Comparison of ENCODE assay signal across 14 mouse cellular contexts in the genomic region with DNA sequence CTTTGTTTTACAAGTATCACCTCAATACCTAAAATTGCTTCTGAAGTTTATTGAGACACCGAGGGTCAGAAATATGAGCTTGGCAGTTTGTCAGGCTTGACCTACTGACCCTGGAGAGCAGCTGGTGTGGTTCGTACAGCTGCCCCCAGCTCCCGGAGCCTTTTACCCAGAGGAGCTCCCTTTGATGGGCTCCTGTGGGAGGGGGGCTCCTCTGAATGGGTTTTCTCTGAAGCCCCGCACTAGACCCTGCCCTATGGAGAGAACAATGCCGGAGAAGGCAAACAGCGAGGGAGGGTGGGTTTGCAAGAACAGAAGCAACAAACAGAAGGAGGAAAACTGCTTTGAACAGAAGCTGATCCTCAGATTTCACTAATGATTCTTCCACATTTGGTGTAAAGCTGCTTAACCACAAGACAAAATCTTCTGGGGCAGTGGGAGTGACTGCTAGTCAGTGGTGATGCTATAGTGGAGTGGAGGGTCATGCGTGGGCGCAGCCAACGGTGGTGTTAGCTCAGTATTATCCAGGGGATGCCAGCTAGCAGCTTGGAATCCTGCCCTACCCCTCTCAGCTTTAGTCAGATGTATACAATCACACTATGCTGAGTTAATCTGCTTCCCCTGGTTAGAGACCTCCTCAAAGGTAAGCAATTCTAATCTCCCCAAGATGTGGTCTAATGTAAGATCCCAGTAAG.
DNase-seq lines count a peak whose midpoint lies in the region; ATAC-seq and TF ChIP-seq lines count a peak whose summit lies in the region.
"Had no signal": no experiment of that assay in that cellular context is flagged by ENCODE, and none has a peak within 500 bp of the region (broad histone marks: within the 10 kb centered on the region; RNA-seq: fewer than 3 reads in every experiment).

No protein-coding gene starts in this region.

- 0 out of 2 replicates have a peak overlapping the region, but pooled peaks have one; percentile 10 for H3K27ac ChIP-seq in stomach, embryonic 14.5 days (ENCODE audit: low read length)
- no peak overlapping the region for H3K27ac ChIP-seq in stomach, postnatal 0 days (replicated peaks)
- peak overlapping the region; percentile 21; the same call in 1 of the 2 replicates for H3K27ac ChIP-seq in forebrain, embryonic 14.5 days (ENCODE audit: low read depth, low read length)
- H3K27ac ChIP-seq in midbrain, embryonic 11.5 days (ENCODE audit: low read depth, low read length) = peak overlapping the region; percentile 92
- no peak overlapping the region for H3K27ac ChIP-seq in liver, embryonic 11.5 days (ENCODE audit: low read depth, low read length)

- no peak overlapping the region for H3K4me2 ChIP-seq in stomach, embryonic 14.5 days (replicated peaks; ENCODE audit: low read depth, low read length)
- no peak overlapping the region for H3K4me2 ChIP-seq in stomach, postnatal 0 days (replicated peaks; ENCODE audit: low read depth)
- H3K4me2 ChIP-seq in forebrain, embryonic 14.5 days (ENCODE audit: low read length) = no peak overlapping the region
- peak overlapping the region; percentile 26 for H3K4me2 ChIP-seq in midbrain, embryonic 11.5 days
- H3K4me2 ChIP-seq in liver, embryonic 11.5 days = no peak overlapping the region
- H3K4me2 ChIP-seq: lung, embryonic 14.5 days had no signal

- H3K9ac ChIP-seq in stomach, embryonic 14.5 days (replicated peaks; ENCODE audit: low read depth, low read length) = no peak overlapping the region
- no peak overlapping the region for H3K9ac ChIP-seq in stomach, postnatal 0 days (ENCODE audit: low read length)
- 0 out of 2 replicates have a peak overlapping the region, but pooled peaks have one; percentile 21 for H3K9ac ChIP-seq in forebrain, embryonic 14.5 days (ENCODE audit: low read length)
- H3K9ac ChIP-seq in midbrain, embryonic 11.5 days (ENCODE audit: low read length) = peak overlapping the region; percentile 36
- no peak overlapping the region for H3K9ac ChIP-seq in liver, embryonic 11.5 days (ENCODE audit: low read depth, low read length)
- H3K9ac ChIP-seq: lung, embryonic 14.5 days had no signal

- no peak for TF ChIP-seq EP300 in stomach, postnatal 0 days (optimal IDR thresholded peaks at IDR 0.05)

- DNase-seq in stomach, postnatal 0 days (ENCODE audit: low spot score) = no peak
- peak; percentile 42 for DNase-seq in forebrain, embryonic 14.5 days (ENCODE audit: low spot score)
- peak; percentile 94 for DNase-seq in midbrain, embryonic 11.5 days (ENCODE audit: low spot score, missing footprints)
- DNase-seq in liver, embryonic 11.5 days (ENCODE audit: low spot score) = no peak
- no peak for DNase-seq in left cerebral cortex, adult 11 months (ENCODE audit: low spot score)
- no peak for DNase-seq in natural killer cell, adult 2 months (ENCODE audit: low spot score in 2 of 2)
- DNase-seq: adrenal gland, postnatal 10 days; cerebellum, adult 8-10 months; heart, postnatal 14 days; kidney, adult 18-20 months; lung, embryonic 14.5 days had no signal

- no peaks in the 10 kb centered on the region for H3K9me3 ChIP-seq in stomach, embryonic 14.5 days (ENCODE audit: control insufficient read depth, low read depth, low read length)
- no peaks in the 10 kb centered on the region for H3K9me3 ChIP-seq in stomach, postnatal 0 days (ENCODE audit: control insufficient read depth, low read length)
- H3K9me3 ChIP-seq in forebrain, embryonic 14.5 days (replicated peaks; ENCODE audit: control insufficient read depth, low read length) = no peaks in the 10 kb centered on the region
- H3K9me3 ChIP-seq in midbrain, embryonic 11.5 days (ENCODE audit: control insufficient read depth, low read length) = no peaks in the 10 kb centered on the region
- H3K9me3 ChIP-seq in liver, embryonic 11.5 days (ENCODE audit: control insufficient read depth, low read length) = no peaks in the 10 kb centered on the region

- no peaks in the 10 kb centered on the region for H3K36me3 ChIP-seq in stomach, embryonic 14.5 days (ENCODE audit: control insufficient read depth, insufficient read depth, low read length)
- H3K36me3 ChIP-seq in stomach, postnatal 0 days (ENCODE audit: control insufficient read depth, insufficient read depth, low read length) = no peaks in the 10 kb centered on the region
- no peaks in the 10 kb centered on the region for H3K36me3 ChIP-seq in forebrain, embryonic 14.5 days (ENCODE audit: control insufficient read depth, insufficient read depth, low read length)
- no peaks in the 10 kb centered on the region for H3K36me3 ChIP-seq in midbrain, embryonic 11.5 days (ENCODE audit: control insufficient read depth, insufficient read depth, low read length)
- no peaks in the 10 kb centered on the region for H3K36me3 ChIP-seq in liver, embryonic 11.5 days (ENCODE audit: control insufficient read depth, insufficient read depth, low read length)

- peaks cover 12% of the 10 kb centered on the region; the same call in 1 of the 2 replicates for H3K4me1 ChIP-seq in stomach, embryonic 14.5 days (ENCODE audit: control insufficient read depth, insufficient read depth, low read length)
- H3K4me1 ChIP-seq in stomach, postnatal 0 days (replicated peaks; ENCODE audit: control insufficient read depth, insufficient read depth) = no peaks in the 10 kb centered on the region
- peaks cover 27% of the 10 kb centered on the region for H3K4me1 ChIP-seq in forebrain, embryonic 14.5 days (ENCODE audit: control insufficient read depth, insufficient read depth, low read length)
- H3K4me1 ChIP-seq in midbrain, embryonic 11.5 days (ENCODE audit: control insufficient read depth, insufficient read depth, low read length) = peaks cover 45% of the 10 kb centered on the region
- H3K4me1 ChIP-seq in liver, embryonic 11.5 days (replicated peaks; ENCODE audit: control insufficient read depth, insufficient read depth, low read length) = no peaks in the 10 kb centered on the region; the same call in 1 of the 2 replicates

- no peak; the same call in 1 of the 2 replicates for ATAC-seq in stomach, embryonic 14.5 days (ENCODE audit: insufficient number of reproducible peaks, insufficient read depth, low FRiP score, low read depth)
- ATAC-seq in stomach, postnatal 0 days (ENCODE audit: low FRiP score, low TSS enrichment) = no peak
- ATAC-seq in forebrain, embryonic 14.5 days = peak; percentile 55; the same call in 1 of the 2 replicates
- ATAC-seq in midbrain, embryonic 11.5 days (ENCODE audit: low FRiP score) = peak; percentile 94
- ATAC-seq in liver, embryonic 11.5 days (replicated peaks; ENCODE audit: low FRiP score) = no peak
- ATAC-seq in granulocyte monocyte progenitor cell, adult 5-6 weeks (replicated peaks; ENCODE audit: poor library complexity, severe bottlenecking) = no peak

- H3K27me3 ChIP-seq in stomach, embryonic 14.5 days (ENCODE audit: control insufficient read depth, insufficient read depth, low read length) = no peaks in the 10 kb centered on the region
- H3K27me3 ChIP-seq in stomach, postnatal 0 days (ENCODE audit: control insufficient read depth, insufficient read depth, low read length) = no peaks in the 10 kb centered on the region
- no peaks in the 10 kb centered on the region for H3K27me3 ChIP-seq in forebrain, embryonic 14.5 days (replicated peaks; ENCODE audit: control insufficient read depth, insufficient read depth, low read length)
- no peaks in the 10 kb centered on the region for H3K27me3 ChIP-seq in midbrain, embryonic 11.5 days (ENCODE audit: control insufficient read depth, insufficient read depth, low read length)
- no peaks in the 10 kb centered on the region for H3K27me3 ChIP-seq in liver, embryonic 11.5 days (replicated peaks; ENCODE audit: control insufficient read depth, insufficient read depth, low read length)

- WGBS in stomach, embryonic 14.5 days = 22% methylated on average over 9 of the region's 9 CpGs
- 42% methylated on average over 9 of the region's 9 CpGs for WGBS in stomach, postnatal 0 days
- WGBS in forebrain, embryonic 14.5 days = 7% methylated on average over 9 of the region's 9 CpGs
- 2% methylated on average over 9 of the region's 9 CpGs for WGBS in midbrain, embryonic 11.5 days
- 51% methylated on average over 9 of the region's 9 CpGs for WGBS in liver, embryonic 11.5 days

- H3K4me3 ChIP-seq in stomach, embryonic 14.5 days (ENCODE audit: low read depth, low read length) = no peak overlapping the region
- no peak overlapping the region for H3K4me3 ChIP-seq in stomach, postnatal 0 days (ENCODE audit: low read depth, low read length)
- no peak overlapping the region for H3K4me3 ChIP-seq in forebrain, embryonic 14.5 days (ENCODE audit: low read depth, low read length)
- H3K4me3 ChIP-seq in midbrain, embryonic 11.5 days (ENCODE audit: low read depth, low read length) = no peak overlapping the region
- no peak overlapping the region for H3K4me3 ChIP-seq in liver, embryonic 11.5 days (ENCODE audit: low read depth, low read length)
- H3K4me3 ChIP-seq: erythroblast, embryonic 14.5 days had no signal

- no peak for TF ChIP-seq CTCF in stomach, postnatal 0 days (IDR thresholded peaks at IDR 0.05; ENCODE audit: low read depth)

Comparison
In these comparisons a context has a peak if more than half of its experiments do, and no peak if none do; other contexts are left out.
1. H3K27ac ChIP-seq: peak in stomach, embryonic 14.5 days (single experiment), forebrain, embryonic 14.5 days (single experiment) and midbrain, embryonic 11.5 days (single experiment); none in stomach, postnatal 0 days (single experiment) and liver, embryonic 11.5 days (single experiment).
2. ATAC-seq: peak in forebrain, embryonic 14.5 days (single experiment) and midbrain, embryonic 11.5 days (single experiment); none in stomach, embryonic 14.5 days (single experiment), stomach, postnatal 0 days (single experiment), liver, embryonic 11.5 days (single experiment) and granulocyte monocyte progenitor cell, adult 5-6 weeks (single experiment).
3. H3K9ac ChIP-seq: peak in forebrain, embryonic 14.5 days (single experiment) and midbrain, embryonic 11.5 days (single experiment); none in stomach, embryonic 14.5 days (single experiment), stomach, postnatal 0 days (single experiment) and liver, embryonic 11.5 days (single experiment).
4. DNase-seq: peak in forebrain, embryonic 14.5 days (single experiment) and midbrain, embryonic 11.5 days (single experiment); none in stomach, postnatal 0 days (single experiment), liver, embryonic 11.5 days (single experiment), left cerebral cortex, adult 11 months (single experiment) and natural killer cell, adult 2 months (0 of 2).